Mouse (Mus musculus) cerebellum, adult 11 months (tissue): ENCODE data around the gene Cwc22.
"Not testable (repeated sequence)": the region's sequence is repeated elsewhere in the genome, so short reads cannot be mapped to it uniquely, and the experiment has no call there.

Experiments
- DNase-seq: peaks from one replicate; pipeline ENCODE4 v3.0.0; 2022

Cwc22 gene

DNA sequence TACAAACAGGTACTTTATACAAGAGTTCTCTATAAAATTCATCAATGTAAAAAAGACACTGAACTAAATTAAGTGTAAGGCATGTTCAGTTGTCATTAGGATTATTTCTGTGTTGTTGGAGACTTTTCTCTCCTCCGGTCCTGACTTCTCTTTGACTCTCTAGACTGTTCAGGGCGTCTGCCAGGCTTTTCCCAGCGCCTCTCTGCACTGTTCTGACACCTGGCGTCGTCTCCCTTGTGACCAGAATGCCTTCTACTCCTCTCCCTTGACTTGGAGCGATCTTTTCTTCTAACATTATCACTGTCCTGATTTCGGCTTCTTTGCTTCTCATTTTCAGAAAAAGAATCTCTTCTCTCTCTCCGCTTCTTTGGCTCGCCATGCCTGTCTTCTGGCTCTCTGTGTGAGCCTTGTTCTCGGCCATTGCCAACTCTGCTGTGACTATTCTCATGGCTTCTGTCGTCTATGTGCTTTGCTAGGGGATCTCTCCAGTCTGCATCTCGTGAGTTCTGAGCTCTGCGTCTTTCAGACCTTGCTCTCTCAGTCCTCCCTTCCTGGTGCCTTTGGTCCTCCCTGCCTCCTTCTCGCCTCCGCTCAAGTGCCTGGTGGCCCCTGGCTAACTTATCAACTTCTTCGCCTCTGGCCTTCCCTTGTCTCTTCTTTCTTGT is 50.1 kb downstream of the Cwc22 start:
- not testable (repeated sequence) for DNase-seq

DNA sequence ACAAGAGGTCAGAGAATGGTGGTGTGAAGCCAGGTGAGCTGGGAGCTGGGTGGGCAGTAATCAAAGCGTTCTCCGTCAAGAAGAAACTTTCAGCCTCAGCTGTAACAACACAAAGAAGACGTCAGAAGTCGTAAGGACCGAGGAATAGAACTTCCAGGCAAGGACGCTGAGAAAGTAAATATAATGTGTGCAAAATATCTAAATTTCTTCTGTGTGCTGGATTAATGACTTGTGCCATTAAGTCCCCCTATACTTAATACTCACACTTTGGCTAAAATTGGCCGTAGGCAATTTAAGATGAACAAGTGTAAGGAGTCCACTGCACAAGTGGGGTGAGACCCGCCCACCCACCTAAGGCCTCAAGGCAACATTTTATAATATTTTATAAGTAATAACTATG is 51.3 kb downstream of the Cwc22 start:
- no peak for DNase-seq

DNA sequence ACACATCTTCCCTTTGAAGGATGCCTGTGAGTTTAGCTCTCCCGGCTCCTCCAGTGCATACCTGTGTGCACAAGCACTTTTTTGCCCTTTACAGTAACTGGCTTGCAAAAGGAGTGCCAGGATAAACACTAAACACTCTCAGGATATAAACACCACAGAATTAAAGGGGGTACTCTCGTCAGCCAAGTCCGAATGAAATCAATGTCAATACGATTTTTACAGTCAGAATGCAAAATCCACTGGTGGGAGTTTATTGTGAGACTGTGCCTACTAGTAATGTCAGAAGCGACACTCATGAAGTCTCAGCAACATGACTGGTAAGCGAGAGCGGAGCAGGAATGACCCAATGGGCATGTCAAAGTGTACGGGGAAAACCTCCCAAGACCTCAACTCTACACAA is 52.7 kb downstream of the Cwc22 start:
- DNase-seq, result no peak

DNA sequence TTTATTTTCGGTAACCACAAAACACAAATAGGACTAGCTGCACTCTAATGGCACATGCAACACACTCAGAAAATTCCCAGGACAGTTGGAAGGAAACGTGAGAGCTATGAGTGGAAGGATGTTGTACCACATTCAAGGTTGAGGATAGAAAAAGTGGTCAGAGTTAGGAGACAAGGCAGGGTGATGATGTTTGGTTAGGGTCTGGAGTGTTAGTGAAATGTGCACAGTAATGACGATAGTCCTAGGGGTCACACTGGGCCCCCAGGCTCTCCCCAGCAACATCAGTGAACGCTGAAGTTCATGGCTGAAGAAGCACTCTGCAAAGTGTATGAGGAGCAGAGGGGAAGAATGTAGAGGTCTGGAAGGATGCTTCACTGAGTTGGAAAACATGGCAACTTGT is 53.6 kb downstream of the Cwc22 start:
- no peak for DNase-seq

DNA sequence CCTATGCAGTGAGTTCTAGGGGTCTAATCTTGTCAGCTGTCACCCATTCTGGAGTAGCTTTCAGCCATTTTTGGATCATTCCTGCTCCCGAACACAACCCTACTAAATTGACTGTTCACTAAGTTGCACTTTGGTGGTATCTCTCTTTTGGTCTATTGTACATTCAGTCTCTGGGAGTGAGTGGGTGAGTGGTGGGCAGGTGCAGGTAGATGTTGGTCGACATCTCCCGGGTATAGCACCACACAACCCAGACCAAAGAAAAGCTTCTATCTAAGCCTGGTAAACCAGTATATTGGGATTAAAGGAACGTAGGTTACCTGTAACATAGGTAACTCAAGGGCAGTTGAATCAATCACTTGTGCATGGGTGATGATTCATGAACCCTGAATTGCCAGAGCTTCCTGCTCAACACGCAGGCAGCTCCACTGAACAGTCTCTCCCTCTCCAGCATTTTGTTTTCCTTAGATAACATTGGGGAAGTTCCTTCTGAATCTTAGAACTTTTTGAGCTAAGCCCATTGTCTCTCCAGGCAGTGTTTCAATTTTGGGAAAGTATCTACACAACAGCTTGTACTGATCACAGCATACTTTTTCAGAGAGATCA is 55.2 kb downstream of the Cwc22 start:
- no peak for DNase-seq

DNA sequence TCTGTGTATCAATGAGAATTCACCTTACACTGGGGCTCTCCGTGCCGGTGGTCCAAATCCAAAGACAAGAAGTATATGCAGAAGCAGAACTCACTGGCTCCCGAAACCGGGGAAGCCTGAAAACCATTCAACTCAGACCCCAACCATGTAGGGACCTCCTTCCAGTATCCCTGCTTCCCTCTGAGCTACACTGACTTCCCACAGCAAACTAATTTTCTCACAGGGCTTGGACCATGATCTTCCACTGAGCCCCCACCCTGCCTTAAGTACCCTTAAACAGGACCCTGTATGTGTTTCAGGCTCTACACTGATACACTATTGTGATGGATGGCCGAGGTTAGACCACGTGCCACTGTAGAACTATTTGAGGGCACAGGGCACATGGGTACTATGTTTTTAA is 56.2 kb downstream of the Cwc22 start:
- no peak for DNase-seq

DNA sequence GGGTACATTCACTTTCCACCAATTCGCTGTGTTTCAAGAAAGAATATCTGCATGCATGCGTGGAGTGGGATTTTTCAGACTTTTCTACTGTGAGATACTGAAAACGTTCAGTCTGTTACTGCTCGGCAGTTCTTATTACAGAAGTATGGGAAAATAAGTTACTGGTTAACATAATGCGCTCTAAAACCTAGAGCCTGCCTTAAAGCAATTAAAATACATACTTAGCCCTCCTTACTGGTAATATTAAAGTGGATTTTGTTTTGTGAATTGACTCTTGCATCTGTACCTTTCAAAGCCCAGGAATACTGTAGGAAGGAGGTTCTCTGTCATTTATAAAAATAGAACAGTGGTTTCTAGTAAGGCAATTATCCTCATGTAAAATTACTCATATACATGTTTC is 56.8 kb downstream of the Cwc22 start:
- DNase-seq, result no peak

DNA sequence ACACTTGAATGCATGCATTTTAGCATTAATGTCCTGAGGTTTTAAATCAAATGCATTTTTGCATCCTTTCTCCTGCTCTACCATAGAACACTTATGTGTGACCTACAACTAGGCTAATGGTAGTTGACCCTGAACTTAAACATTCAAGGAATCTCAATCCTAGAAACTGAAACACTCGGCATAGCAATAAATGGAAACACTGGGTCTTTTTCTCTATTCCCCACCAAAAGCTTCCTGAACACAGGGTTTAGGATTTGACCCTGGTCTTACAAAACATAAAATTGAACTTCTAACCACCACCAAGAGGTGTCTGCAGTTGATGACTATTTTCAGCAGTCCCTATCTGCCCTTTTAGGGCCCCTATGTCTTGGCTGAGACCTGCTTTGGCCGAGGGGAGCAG is 57.3 kb downstream of the Cwc22 start:
- DNase-seq, result no peak

DNA sequence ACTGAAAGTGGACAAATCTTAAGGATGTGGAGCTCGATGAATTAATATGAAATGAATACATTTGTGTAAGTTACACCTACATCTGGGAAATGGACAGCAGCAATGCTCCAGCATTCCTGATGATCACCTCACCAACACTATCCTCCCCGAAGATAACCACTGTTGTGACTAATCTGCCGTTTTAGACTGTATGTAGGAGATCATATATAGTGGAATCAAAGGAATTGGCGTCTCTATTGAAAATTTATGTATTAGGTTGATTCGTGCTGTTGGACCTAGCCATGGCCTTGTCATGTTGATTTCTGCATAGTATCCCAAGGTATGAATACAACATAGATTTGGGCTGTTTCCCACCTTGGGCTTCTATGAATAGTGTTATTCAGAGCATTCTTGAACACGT is 58.1 kb downstream of the Cwc22 start:
- DNase-seq, result no peak

DNA sequence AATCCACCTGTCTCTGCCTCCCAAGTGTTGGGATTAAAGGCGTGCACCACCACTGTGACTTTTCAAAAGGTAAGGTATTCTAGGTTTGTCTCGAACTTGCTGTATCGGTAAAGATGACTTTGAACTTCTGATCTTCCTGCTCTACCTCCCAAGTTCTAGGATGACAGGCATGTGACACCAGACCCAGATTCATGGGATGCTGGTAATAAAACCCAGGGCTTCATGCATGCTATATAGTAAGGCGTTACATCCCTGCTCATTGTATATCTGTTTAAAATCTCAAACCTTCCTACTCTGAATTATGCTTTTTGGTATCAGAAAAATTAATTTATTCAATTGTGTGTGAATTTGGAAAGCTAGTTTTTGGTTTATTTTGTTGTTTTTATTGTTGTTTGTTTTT is 59.0 kb downstream of the Cwc22 start:
- no peak for DNase-seq

DNA sequence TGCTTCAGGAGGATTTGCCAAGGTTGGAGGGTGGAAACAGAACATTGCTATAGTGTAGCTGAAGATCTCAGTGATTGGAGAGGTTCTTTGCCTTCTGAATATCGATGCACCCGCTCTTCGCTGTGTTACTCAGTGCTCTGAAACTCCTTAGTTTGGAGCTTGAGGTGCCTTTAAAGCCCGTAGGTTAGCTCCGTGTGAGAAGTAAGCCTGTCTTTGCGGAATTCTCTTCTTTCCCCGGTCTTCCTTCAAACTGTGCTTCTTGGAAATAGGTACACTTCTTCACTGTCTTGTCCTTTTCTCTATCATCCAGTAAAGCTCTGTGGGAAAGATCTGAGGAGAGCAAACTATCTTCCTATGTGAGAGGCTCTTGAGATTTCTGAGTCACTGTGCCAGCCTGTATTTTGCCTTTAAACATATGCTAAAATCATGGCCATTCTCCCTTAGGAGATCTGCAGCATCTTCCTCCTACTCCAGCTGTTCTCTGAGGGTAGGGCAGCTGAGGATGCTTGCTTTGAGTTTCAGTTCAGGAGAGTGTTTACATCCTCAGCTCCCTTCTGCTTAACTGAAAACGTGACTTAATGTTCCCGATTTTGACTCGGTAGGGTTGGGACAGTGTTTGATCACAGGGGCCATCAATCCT is 60.6 kb downstream of the Cwc22 start:
- no peak for DNase-seq

DNA sequence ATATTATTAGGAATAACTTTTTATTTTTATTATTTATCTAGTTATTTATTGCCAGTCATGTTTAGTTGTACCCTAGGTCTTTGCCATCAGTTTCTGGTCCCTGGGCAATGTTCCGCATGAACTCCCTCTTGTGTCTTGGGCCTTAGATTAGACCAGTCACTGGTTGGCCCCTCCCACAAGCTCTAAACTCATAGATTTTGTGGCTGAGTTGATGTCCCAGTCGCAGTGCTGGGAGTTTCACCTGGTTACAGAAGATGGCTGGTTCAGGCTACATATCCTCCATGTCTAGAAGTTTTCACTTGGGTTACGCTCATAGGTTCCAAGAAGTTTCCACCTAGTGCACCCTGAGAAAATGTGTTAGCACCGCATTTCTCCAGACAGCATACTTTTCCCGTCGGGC is 61.1 kb downstream of the Cwc22 start:
- DNase-seq, result no peak

DNA sequence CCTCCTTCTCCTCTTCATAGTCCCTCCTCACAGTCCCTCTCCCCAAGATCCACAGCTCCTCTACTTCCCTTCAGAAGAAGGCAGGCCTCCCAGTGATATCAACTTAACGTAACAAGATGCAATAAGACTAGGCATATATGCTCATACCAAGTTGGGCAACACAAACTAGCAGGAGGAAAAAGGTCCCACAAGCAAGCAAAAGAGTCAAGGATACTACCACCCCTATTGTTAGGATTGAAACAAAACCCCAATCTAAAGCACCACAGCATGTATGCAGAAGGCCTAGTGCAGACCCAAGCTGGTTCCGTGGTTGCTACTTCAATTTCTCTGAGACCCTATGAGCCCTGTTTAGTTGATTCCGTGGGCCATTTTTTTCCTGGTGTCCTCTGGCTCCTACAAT is 61.7 kb downstream of the Cwc22 start:
- no peak for DNase-seq

DNA sequence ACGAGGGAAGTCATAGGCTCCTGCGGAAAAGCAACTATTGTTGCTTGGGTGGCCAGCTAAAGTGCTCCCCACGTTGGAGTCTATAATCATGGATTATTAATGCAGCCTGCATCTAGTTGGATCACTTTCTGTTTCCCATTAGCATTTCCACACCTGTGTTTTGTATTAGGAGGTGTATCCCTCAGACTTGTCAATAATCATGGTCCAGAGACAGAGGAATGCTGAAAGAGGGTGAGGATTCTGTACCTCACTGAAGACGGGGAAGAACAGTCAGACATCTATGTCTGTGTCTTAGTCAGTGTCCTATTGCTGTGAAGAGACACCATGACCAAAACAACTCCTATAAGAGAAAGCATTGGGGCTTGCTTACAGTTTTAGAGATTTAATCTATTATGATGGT is 63.2 kb downstream of the Cwc22 start:
- DNase-seq, result no peak

DNA sequence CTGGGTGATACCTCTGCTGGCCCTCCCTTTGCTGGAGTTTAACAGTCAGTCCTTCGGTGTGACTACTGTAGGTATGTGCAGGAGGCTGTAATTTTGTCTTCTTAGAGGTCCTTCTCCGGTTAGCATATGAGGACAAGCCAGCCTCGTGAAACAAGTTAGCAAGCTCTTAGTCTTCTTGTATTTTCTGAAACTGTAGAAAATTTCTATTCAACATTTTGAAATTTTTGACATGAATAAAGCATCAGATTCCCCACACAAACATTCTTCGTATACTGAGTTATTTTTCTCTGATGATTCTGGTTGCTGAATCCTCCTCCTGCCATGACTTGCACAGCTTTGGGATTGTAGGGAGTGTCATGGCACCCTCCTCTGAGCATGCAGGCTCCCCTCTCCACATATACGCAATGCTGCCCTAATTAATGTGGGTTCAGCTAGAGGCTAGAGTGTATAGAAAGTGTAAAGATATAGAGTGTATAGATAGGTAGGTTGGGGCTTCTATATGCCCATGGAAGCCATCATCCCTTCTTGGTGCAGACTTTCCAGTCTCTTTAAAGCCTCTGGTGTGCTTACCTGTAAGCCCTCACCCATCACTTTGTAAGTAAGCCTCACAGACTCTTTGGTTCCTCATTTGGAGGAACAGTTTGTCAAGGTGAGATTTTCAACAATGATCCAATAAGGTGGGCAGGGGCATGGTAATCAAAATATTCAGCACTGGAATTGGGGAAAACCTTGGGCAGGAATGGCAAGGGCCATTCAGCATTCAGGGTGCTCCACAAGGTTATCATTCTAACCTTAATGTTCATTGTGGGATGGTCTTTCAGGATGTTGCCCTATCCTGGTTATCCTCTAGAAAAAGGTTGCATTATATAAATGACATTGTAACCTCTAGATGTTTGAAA is 64.6 kb downstream of the Cwc22 start:
- DNase-seq, result no peak

DNA sequence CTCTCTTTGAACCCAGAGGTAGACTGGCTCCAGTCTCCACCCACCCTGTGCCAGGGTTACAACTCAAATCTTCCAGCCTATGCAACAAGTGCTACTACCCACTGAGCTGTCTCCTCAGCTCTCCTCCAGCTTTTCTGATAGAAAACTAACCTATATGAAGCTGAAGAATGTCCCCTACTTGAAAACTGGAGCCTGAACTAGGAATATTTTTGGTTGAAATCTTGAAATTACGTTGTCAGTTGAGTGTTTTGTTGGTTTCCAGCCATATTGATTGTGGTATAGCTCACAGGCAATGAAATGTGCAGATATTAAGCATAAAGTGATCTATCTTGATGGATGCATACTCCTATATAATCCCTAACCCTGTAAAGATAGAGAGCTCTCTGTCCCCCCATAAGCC is 65.8 kb downstream of the Cwc22 start:
- no peak for DNase-seq

DNA sequence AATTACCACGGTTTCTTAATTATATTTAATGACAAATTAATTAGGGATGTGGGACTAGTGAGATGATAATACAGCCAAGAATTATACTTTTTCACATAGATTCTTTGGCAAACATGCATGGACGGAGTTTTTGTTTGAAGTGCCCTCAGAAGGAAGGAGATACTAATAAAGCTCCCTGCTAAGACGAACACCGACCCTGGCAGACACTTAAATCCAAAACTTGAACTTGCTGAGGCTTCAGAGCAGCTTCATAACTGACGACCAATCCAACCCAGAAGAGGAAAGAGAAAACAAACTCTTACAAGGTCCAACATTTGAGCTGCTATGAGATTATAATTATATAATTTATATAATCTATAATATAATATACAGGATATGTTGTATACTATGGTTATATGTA is 66.4 kb downstream of the Cwc22 start:
- DNase-seq, result no peak

DNA sequence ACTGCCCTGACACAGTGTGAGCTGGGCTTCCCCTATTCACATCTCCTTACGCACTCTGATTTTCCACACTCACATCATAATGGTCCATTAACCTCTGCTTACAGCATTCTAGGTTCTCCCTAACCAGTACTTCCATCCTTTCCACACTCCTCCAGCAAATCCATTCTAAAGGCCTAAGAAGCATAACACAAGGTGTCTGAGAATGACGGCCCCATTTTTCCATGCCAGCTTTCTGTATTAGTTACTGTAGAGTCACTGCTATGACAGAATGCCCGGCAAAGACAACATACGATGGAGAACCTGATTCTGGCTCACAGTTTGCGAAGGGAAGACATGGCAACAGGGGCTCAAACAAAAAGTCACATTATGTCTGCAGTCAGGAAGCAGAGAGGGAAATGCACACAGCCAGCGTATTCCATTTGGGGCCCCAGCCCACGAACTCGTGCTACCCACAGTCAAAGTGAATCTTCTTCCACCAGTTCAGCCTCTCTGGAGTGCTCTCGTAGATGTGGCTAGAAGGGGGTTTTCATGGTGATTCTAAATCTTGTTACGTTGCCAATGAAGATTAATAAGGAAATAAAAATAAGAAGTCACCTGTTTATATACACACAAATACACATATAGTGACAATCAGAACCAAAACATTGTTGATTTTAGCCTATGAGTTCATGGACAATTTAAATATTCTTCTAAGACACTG is 68.9 kb downstream of the Cwc22 start:
- DNase-seq, result no peak

DNA sequence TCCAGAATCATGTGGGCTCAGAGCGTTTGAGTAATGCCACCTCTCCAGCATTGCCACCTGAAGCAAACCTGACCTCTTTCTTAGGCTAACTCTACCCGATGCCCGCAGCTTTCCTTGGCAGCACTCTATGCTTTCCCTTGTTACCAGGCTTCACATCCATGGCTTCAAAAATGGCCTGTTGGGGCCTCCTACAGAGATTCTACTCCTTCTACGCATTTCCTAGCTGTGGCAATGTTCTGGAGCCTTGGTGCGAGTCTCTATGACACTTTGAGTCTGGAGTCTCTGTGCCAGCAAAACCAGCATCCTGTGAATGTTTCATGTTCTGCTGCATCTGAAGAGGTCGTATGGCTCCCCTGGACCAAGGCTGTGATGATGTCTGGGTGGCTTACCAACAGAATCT is 69.8 kb downstream of the Cwc22 start:
- DNase-seq, result no peak

DNA sequence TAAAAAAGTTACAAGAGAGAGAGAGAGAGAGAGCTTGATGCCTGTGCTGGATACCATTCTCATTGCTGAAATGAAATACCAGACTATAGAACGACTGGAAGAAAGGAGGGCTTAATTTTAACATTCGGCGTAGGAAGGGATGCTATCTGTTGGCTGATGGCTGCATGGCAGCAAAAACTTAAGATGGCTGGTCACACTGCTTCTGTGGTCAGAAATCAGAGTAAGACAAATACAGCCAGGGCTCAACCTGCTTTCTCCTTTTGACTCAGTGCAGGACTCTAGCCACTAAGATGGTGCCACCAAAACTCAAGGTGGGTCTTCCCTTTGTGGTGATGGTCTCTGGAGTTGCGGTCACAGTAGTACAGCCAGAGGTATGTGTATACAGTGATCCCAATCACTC is 70.7 kb downstream of the Cwc22 start:
- no peak for DNase-seq

DNA sequence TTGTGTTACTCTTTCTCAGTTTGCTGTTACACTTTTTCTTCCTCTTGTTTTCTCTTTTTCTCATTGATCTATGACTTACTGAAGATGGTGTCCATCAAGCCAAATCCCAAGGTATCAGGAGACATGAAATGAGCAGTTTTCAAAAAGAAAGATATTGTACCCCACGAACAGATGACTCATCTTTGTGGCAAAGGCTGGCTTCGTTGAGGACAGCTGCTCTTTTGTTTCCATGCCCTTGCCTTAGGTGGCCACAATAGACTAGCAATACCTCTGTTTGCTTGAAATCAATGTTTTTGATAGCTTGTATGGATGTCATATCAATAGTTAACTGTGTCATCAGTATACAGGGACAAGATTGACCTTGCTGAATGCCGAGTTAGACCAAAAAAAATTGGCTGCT is 71.5 kb downstream of the Cwc22 start:
- no peak for DNase-seq

DNA sequence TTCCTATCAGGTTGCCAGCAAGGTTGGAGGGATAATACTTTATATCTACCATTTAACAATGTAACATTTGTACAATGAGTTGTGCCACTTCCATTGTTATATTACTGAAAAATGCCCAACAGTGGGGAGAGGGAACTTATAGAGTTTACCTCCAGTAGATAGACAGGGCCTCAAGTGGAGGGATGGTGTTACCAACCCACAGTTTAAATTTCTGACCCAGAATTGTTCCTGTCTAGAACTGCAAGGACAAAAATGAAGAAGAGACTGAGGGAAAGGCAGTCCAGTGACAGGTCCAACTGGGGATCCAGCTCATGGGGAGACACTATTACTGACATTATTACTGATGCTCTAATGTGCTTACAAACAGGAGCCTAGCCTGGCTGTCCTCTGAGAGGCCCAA is 72.4 kb downstream of the Cwc22 start:
- no peak for DNase-seq

DNA sequence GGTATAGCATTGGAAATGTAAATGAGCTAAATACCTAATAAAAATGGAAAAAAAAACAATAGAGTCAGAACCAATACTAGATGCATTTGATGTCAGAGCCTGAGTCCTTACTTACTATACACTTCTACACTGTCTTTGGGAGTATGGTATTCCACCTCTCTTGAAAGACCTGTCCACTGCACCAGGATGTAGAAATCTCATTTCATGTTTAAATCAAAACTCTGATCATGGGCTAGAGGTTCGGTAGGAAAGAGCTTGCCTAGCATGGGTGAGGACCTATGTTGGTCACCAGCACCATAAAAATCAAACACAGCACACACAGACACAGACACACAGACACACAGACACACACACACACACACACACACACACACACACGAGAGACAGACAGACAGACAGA is 73.5 kb downstream of the Cwc22 start:
- no peak for DNase-seq
